Mouse (Mus musculus): ENCODE measurements at regions not wholly inside any gene's neighbourhood (a gene's known extent, or its start where the extent isn't known, plus 50 kb on each side); places are given as distances from the start of the nearest gene placed in this dataset.

DNA sequence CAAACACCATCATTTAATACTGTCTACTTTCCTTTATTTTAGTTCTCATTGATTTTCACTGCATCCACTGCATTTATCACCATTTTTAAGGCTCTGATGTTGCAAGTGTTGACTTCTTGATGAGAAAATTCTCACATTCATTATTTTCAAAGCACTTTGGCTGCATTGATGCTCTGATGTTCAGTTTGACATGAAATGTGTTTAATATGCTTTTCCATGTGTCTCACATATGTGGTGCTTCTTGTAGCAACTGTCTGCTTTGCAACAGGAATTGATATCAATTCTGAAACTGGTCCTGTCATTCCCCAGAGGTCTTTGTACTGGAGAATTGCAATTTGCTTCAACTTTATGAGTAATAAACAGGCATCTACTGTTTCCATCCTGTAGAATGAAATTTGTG lies 1676.1 kb upstream of the Flrt2 start:
- ATAC-seq (ENCODE audit: insufficient number of reproducible peaks, low FRiP score, low TSS enrichment, low read depth) = no peak
- Histone ChIP-seq H3K36me3 (no peaks in the 10 kb centered on the region), H3K27ac (no peak overlapping the region), H3K4me3 (no peak overlapping the region), H3K9ac (no peak overlapping the region), H3K27me3 (no peaks in the 10 kb centered on the region), H3K9me3 (no peaks in the 10 kb centered on the region), H3K4me2 (no peak overlapping the region), H3K4me1 (no peaks in the 10 kb centered on the region)

DNA sequence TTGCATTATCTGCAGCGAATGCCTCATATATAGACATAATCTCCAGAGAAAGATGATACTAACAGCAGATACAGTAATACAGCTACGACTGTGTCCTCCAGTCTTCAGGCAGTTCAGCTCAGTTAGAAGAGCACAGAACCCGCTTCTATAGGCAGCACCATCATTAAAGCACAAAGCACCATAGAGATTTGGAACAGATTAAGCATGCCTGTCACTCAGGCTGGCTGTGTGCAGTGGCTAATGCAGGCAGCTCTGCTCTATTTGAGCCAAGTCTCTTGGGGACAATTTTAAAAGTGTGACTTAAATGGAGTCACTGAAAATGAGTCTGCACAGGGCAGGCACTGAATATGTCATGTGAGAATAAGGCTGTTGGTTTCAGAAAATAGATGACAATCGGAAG lies 1660.7 kb upstream of the Flrt2 start:
- Histone ChIP-seq H3K9me3 (no peaks in the 10 kb centered on the region), H3K4me1 (no peaks in the 10 kb centered on the region), H3K4me2 (no peak overlapping the region), H3K9ac (no peak overlapping the region), H3K27ac (no peak overlapping the region), H3K36me3 (no peaks in the 10 kb centered on the region), H3K4me3 (no peak overlapping the region), H3K27me3 (no peaks in the 10 kb centered on the region)
- WGBS = 60% methylated on average over 4 of the region's 4 CpGs
- no peak for ATAC-seq (ENCODE audit: insufficient number of reproducible peaks, low FRiP score, low TSS enrichment, low read depth)

- H3K9ac ChIP-seq = no peak overlapping the region
- no peaks in the 10 kb centered on the region for H3K27me3 ChIP-seq
- WGBS = 82% methylated on average over 2 of the region's 2 CpGs
- no peaks in the 10 kb centered on the region for H3K4me1 ChIP-seq
- H3K9me3 ChIP-seq = no peaks in the 10 kb centered on the region
- no peaks in the 10 kb centered on the region for H3K36me3 ChIP-seq
- no peak overlapping the region for H3K4me2 ChIP-seq
- H3K4me3 ChIP-seq = no peak overlapping the region
- H3K27ac ChIP-seq = no peak overlapping the region
- no peak for ATAC-seq (ENCODE audit: insufficient number of reproducible peaks, low FRiP score, low TSS enrichment, low read depth)
These were observed 1644.1 kb upstream of the Flrt2 start for GRCm38 (mm10) chr12:94047972-94048371.

DNA sequence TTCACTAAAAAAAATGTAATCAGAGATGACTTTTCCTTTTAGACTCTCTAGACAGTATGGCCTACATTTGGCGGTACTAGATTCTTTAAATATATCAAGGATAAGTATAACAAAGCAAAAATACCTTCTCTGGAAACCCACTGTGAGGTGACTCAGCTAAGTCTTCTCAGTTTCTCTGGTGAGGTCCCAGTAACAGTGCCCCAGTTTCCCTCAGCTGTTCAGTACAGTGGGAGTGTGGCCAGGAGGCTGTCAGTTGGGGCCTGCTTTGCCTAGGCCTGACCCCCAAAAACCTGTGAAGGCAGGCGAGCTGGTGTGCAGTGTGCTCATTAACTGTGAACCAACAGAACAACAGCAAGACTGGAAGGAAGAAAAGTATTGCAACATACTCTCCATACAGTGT lies 1634.3 kb upstream of the Flrt2 start:
- no peak overlapping the region for H3K4me2 ChIP-seq
- H3K4me1 ChIP-seq = no peaks in the 10 kb centered on the region
- no peaks in the 10 kb centered on the region for H3K27me3 ChIP-seq
- H3K9me3 ChIP-seq = no peaks in the 10 kb centered on the region
- 79% methylated on average over 2 of the region's 2 CpGs for WGBS
- no peak overlapping the region for H3K4me3 ChIP-seq
- no peak for ATAC-seq (ENCODE audit: insufficient number of reproducible peaks, low FRiP score, low TSS enrichment, low read depth)
- H3K27ac ChIP-seq = no peak overlapping the region
- H3K36me3 ChIP-seq = no peaks in the 10 kb centered on the region
- no peak overlapping the region for H3K9ac ChIP-seq

- H3K4me2 ChIP-seq = no peak overlapping the region
- no peaks in the 10 kb centered on the region for H3K9me3 ChIP-seq
- H3K27me3 ChIP-seq = no peaks in the 10 kb centered on the region
- no peak overlapping the region for H3K27ac ChIP-seq
- no peak overlapping the region for H3K9ac ChIP-seq
- H3K36me3 ChIP-seq = no peaks in the 10 kb centered on the region
- ATAC-seq (ENCODE audit: insufficient number of reproducible peaks, low FRiP score, low TSS enrichment, low read depth) = no peak
- H3K4me3 ChIP-seq = no peak overlapping the region
- H3K4me1 ChIP-seq = no peaks in the 10 kb centered on the region
- 82% methylated on average over 6 of the region's 6 CpGs for WGBS
These were observed 1632.4 kb upstream of the Flrt2 start for GRCm38 (mm10) chr12:94059641-94060040.

DNA sequence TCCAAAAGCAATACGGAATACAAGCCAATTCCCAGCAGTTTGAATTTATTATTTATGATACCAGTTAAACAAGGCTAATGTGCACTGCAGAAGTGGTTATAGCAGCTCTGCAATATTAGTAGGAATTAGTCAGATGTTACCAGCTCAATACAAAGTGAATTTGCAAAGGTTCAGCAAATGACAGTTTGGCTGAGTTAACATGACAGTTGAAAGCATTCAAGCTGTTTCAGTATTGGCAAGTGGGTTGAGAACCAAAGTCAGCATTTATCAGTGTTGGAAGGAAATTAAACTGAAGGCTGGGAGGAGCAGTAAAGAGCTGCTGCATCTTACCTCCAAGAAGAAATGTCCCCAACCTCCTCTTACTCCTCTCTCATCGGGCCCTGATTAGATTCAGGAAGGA lies 1631.7 kb upstream of the Flrt2 start:
- no peak for ATAC-seq (ENCODE audit: insufficient number of reproducible peaks, low FRiP score, low TSS enrichment, low read depth)
- Histone ChIP-seq H3K4me3 (no peak overlapping the region), H3K36me3 (no peaks in the 10 kb centered on the region), H3K9ac (no peak overlapping the region), H3K27me3 (no peaks in the 10 kb centered on the region), H3K9me3 (no peaks in the 10 kb centered on the region), H3K4me2 (no peak overlapping the region), H3K27ac (no peak overlapping the region), H3K4me1 (no peaks in the 10 kb centered on the region)
- 67% methylated on average over 2 of the region's 2 CpGs for WGBS

DNA sequence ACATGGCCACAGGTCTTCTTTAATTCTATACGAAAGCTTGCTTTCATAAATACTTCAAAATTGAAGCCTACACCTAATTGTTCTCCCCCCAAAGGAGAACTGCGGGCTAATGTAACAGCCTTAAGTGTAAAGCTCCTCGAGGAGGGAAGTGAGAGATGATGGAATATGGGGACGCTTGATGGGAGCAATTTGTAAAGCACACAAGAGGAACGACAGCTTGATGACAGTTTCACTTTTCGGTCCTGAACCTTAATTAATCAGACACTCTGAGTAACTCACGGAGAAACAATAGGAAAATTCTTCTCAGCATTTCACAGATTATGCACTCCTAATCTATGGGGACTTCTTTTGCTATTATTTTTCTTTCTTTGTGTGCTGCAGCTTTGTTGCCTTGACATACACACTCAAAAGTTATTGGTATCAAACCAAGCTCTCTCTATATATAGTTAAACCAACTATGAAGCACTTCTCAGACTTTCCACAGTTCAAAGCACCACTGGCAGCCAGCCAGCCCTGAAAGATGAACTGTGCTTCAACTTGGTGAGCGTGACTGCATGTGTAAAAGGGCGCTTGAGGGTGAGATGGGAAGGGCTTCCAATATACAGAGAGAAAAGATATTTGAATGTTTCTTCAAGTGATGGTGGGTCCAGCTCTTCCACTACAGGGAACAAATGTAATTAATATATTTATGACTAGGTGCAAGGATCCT lies 1625.4 kb upstream of the Flrt2 start:
- ATAC-seq (ENCODE audit: insufficient number of reproducible peaks, low FRiP score, low TSS enrichment, low read depth) = no peak
- H3K9me3 ChIP-seq = no peaks in the 10 kb centered on the region
- H3K36me3 ChIP-seq = no peaks in the 10 kb centered on the region
- H3K4me1 ChIP-seq = no peaks in the 10 kb centered on the region
- H3K9ac ChIP-seq = no peak overlapping the region
- no peak overlapping the region for H3K4me3 ChIP-seq
- no peak overlapping the region for H3K4me2 ChIP-seq
- H3K27me3 ChIP-seq = no peaks in the 10 kb centered on the region
- no peak overlapping the region for H3K27ac ChIP-seq
- 38% methylated on average over 9 of the region's 9 CpGs for WGBS

- H3K4me1 ChIP-seq = no peaks in the 10 kb centered on the region
- H3K9me3 ChIP-seq = no peaks in the 10 kb centered on the region
- no peak overlapping the region for H3K4me2 ChIP-seq
- WGBS = 38% methylated on average over 2 of the region's 2 CpGs
- ATAC-seq (ENCODE audit: insufficient number of reproducible peaks, low FRiP score, low TSS enrichment, low read depth) = no peak
- no peaks in the 10 kb centered on the region for H3K27me3 ChIP-seq
- no peak overlapping the region for H3K4me3 ChIP-seq
- H3K27ac ChIP-seq = no peak overlapping the region
- no peaks in the 10 kb centered on the region for H3K36me3 ChIP-seq
- H3K9ac ChIP-seq = no peak overlapping the region
These were observed 1621.0 kb upstream of the Flrt2 start for GRCm38 (mm10) chr12:94070940-94071505.

- H3K4me1 ChIP-seq = no peaks in the 10 kb centered on the region
- no peak overlapping the region for H3K4me3 ChIP-seq
- no peaks in the 10 kb centered on the region for H3K36me3 ChIP-seq
- H3K4me2 ChIP-seq = no peak overlapping the region
- no peak for ATAC-seq (ENCODE audit: insufficient number of reproducible peaks, low FRiP score, low TSS enrichment, low read depth)
- H3K27me3 ChIP-seq = no peaks in the 10 kb centered on the region
- no peak overlapping the region for H3K9ac ChIP-seq
- 68% methylated on average over 1 of the region's 1 CpGs for WGBS
- no peak overlapping the region for H3K27ac ChIP-seq
- H3K9me3 ChIP-seq = no peaks in the 10 kb centered on the region
These were observed 1586.4 kb upstream of the Flrt2 start for GRCm38 (mm10) chr12:94105582-94106162.

GRCm38 (mm10) chr12:94150143-94150542 lies 1541.9 kb upstream of the Flrt2 start:
- Histone ChIP-seq H3K36me3 (no peaks in the 10 kb centered on the region), H3K9me3 (no peaks in the 10 kb centered on the region), H3K4me2 (no peak overlapping the region), H3K4me3 (no peak overlapping the region), H3K9ac (no peak overlapping the region), H3K27ac (no peak overlapping the region), H3K4me1 (0 out of 2 replicates have a peak, but pooled peaks cover 4% of the 10 kb centered on the region), H3K27me3 (no peaks in the 10 kb centered on the region)
- 59% methylated on average over 5 of the region's 5 CpGs for WGBS
- ATAC-seq (ENCODE audit: insufficient number of reproducible peaks, low FRiP score, low TSS enrichment, low read depth) = no peak

DNA sequence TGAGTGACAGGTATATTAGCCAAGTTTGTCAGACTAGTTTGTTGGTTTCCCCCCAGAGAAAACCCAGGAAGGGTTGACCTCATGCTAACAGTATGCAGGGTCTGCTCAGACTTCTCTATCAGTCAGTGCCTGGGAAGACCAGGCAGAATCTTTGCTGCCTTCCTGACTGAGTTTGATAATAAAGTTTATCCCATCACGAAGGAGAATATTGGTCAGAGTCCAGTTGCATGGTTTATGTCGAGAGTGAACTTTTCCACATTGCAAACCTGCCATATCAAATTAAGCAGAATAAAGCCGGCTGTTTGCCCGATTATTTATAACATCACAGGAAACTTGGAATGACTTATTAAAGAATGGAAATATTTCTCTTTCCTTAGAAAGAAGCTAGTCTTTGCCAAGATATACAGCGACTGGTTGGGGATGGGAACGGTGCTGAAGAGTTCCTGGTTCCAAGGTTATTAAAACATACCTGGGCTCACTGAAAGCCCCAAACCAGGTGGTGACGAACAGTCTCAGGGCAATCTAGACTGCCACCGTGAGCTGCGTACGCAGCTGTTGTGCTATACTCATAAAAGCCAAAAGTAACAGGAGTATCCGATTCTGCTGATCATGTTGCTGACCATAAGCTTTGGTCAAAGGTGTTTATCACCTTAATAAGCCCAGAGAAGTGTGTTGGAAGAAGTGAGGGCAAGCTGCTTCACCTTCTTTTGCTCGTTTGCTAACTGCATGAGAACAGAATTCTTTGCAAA lies 1536.7 kb upstream of the Flrt2 start:
- H3K36me3 ChIP-seq = no peaks in the 10 kb centered on the region
- H3K4me3 ChIP-seq = no peak overlapping the region
- H3K27ac ChIP-seq = no peak overlapping the region
- H3K9me3 ChIP-seq = no peaks in the 10 kb centered on the region
- WGBS = 28% methylated on average over 12 of the region's 12 CpGs
- H3K4me2 ChIP-seq = no peak overlapping the region
- H3K27me3 ChIP-seq = no peaks in the 10 kb centered on the region
- no peak for ATAC-seq (ENCODE audit: insufficient number of reproducible peaks, low FRiP score, low TSS enrichment, low read depth)
- H3K9ac ChIP-seq = no peak overlapping the region
- H3K4me1 ChIP-seq = peaks cover 7% of the 10 kb centered on the region; the same call in 1 of the 2 replicates

GRCm38 (mm10) chr12:94182358-94182757 lies 1509.7 kb upstream of the Flrt2 start:
- Histone ChIP-seq H3K36me3 (no peaks in the 10 kb centered on the region), H3K27ac (no peak overlapping the region), H3K9ac (no peak overlapping the region), H3K4me3 (no peak overlapping the region), H3K4me1 (no peaks in the 10 kb centered on the region), H3K27me3 (no peaks in the 10 kb centered on the region), H3K9me3 (no peaks in the 10 kb centered on the region), H3K4me2 (no peak overlapping the region)
- no peak for ATAC-seq (ENCODE audit: insufficient number of reproducible peaks, low FRiP score, low TSS enrichment, low read depth)
- 53% methylated on average over 1 of the region's 1 CpGs for WGBS

Measured in limb, embryonic 15.5 days (tissue).